Comparison of ENCODE assay signal across 22 mouse cellular contexts in genomic region chr12:55407888-55408287, GRCm38 (mm10). TPM values are rescaled to one million over a fixed set of nuclear protein-coding genes. Genes with fewer than 3 reads are reported as not detected.
DNase-seq lines count a peak whose midpoint lies in the region; ATAC-seq and TF ChIP-seq lines count a peak whose summit lies in the region.
"Had no signal": no experiment of that assay in that cellular context is flagged by ENCODE, and none has a peak within 500 bp of the region (broad histone marks: within the 10 kb centered on the region; RNA-seq: fewer than 3 reads in every experiment).

No protein-coding gene starts in this region.

- H3K27ac ChIP-seq in heart, postnatal 0 days (ENCODE audit: low read depth), result no peak overlapping the region
- no peak overlapping the region for H3K27ac ChIP-seq in testis, adult 2 months (ENCODE audit: control insufficient read depth, insufficient read depth, low read depth, low read length)
- H3K27ac ChIP-seq in stomach, postnatal 0 days (replicated peaks), result no peak overlapping the region
- H3K27ac ChIP-seq: embryonic facial prominence, embryonic 10.5 days; embryonic facial prominence, embryonic 12.5 days; forebrain, embryonic 13.5 days; forebrain, embryonic 15.5 days had no signal

- 24% methylated on average over 5 of the region's 5 CpGs for WGBS in heart, postnatal 0 days
- WGBS in stomach, postnatal 0 days, result 63% methylated on average over 5 of the region's 5 CpGs

- H3K9ac ChIP-seq in heart, postnatal 0 days (replicated peaks; ENCODE audit: low read depth, low read length), result 0 out of 2 replicates have a peak overlapping the region, but pooled peaks have one; percentile 3
- no peak overlapping the region for H3K9ac ChIP-seq in stomach, postnatal 0 days (ENCODE audit: low read length)
- H3K9ac ChIP-seq: embryonic facial prominence, embryonic 12.5 days; forebrain, embryonic 13.5 days; forebrain, embryonic 15.5 days had no signal

- H3K27me3 ChIP-seq in heart, postnatal 0 days (ENCODE audit: control insufficient read depth, insufficient read depth, low read length), result no peaks in the 10 kb centered on the region
- H3K27me3 ChIP-seq in testis, adult 2 months (ENCODE audit: control insufficient read depth, insufficient read depth, low read length), result no peaks in the 10 kb centered on the region
- H3K27me3 ChIP-seq in stomach, postnatal 0 days (ENCODE audit: control insufficient read depth, insufficient read depth, low read length), result no peaks in the 10 kb centered on the region
- H3K27me3 ChIP-seq: embryonic facial prominence, embryonic 12.5 days; forebrain, embryonic 13.5 days; forebrain, embryonic 15.5 days; Patski had no signal

- no peak for DNase-seq in heart, postnatal 0 days (ENCODE audit: low spot score)
- DNase-seq in heart, postnatal 10 days, result no peak
- DNase-seq in testis, postnatal 14 days (ENCODE audit: low spot score), result no peak
- peak; percentile 70 for DNase-seq in 3T3-L1 (ENCODE audit: low read depth, low spot score)
- DNase-seq in stomach, postnatal 0 days (ENCODE audit: low spot score), result no peak
- DNase-seq: adrenal gland, adult 8-10 months; adrenal gland, postnatal 14 days; adrenal gland, postnatal 36 days; cerebellum, adult 11-12 months; cerebellum, adult 2 months; cerebellum, adult 9-10 months; cerebellum, postnatal 10 days; cerebellum, postnatal 25 days had no signal

- H3K4me2 ChIP-seq in heart, postnatal 0 days (ENCODE audit: low read depth, low read length), result no peak overlapping the region
- no peak overlapping the region for H3K4me2 ChIP-seq in stomach, postnatal 0 days (replicated peaks; ENCODE audit: low read depth)
- H3K4me2 ChIP-seq: embryonic facial prominence, embryonic 12.5 days; forebrain, embryonic 13.5 days; forebrain, embryonic 15.5 days had no signal

- H3K36me3 ChIP-seq in heart, postnatal 0 days (replicated peaks; ENCODE audit: control insufficient read depth, insufficient read depth, low read length), result peaks cover 38% of the 10 kb centered on the region
- H3K36me3 ChIP-seq in testis, adult 2 months (ENCODE audit: control insufficient read depth, insufficient read depth, low read length), result no peaks in the 10 kb centered on the region; the same call in 1 of the 2 replicates
- peaks cover 8% of the 10 kb centered on the region; the same call in 1 of the 2 replicates for H3K36me3 ChIP-seq in stomach, postnatal 0 days (ENCODE audit: control insufficient read depth, insufficient read depth, low read length)

- no peak for TF ChIP-seq POLR2A in testis, adult 2 months (IDR thresholded peaks at IDR 0.05; ENCODE audit: control insufficient read depth, low read depth, low read length)

- no peak for ATAC-seq in heart, postnatal 0 days (ENCODE audit: insufficient read depth, low read depth)
- peak; percentile 49; the same call in 1 of the 2 replicates for ATAC-seq in stomach, postnatal 0 days (ENCODE audit: low FRiP score, low TSS enrichment)
- no peak for ATAC-seq in granulocyte monocyte progenitor cell, adult 5-6 weeks (replicated peaks; ENCODE audit: poor library complexity, severe bottlenecking)
- ATAC-seq: activated CD4-positive, CD25-positive, alpha-beta regulatory T cell, adult 4 months; forebrain, embryonic 13.5 days; forebrain, embryonic 15.5 days; Patski had no signal

- H3K9me3 ChIP-seq in heart, postnatal 0 days (replicated peaks; ENCODE audit: control insufficient read depth, low read length), result no peaks in the 10 kb centered on the region
- no peaks in the 10 kb centered on the region for H3K9me3 ChIP-seq in stomach, postnatal 0 days (ENCODE audit: control insufficient read depth, low read length)
- H3K9me3 ChIP-seq: embryonic facial prominence, embryonic 10.5 days; embryonic facial prominence, embryonic 12.5 days; forebrain, embryonic 13.5 days; forebrain, embryonic 15.5 days; G1E had no signal

- H3K4me3 ChIP-seq in heart, postnatal 0 days (ENCODE audit: low read depth, low read length), result no peak overlapping the region
- H3K4me3 ChIP-seq in testis, adult 2 months (ENCODE audit: control insufficient read depth, low read depth, low read length), result peak overlapping the region; percentile 41; the same call in 1 of the 2 replicates
- H3K4me3 ChIP-seq in stomach, postnatal 0 days (ENCODE audit: low read depth, low read length), result no peak overlapping the region
- H3K4me3 ChIP-seq: embryonic facial prominence, embryonic 10.5 days; embryonic facial prominence, embryonic 12.5 days; forebrain, embryonic 13.5 days; forebrain, embryonic 15.5 days had no signal

- intact Hi-C loops in heart, postnatal 10 days (cut with DNase I), result no loop called here

- no peak for TF ChIP-seq CTCF in heart, postnatal 0 days (IDR thresholded peaks at IDR 0.05; ENCODE audit: low read depth)
- no peak for TF ChIP-seq CTCF in testis, adult 2 months (IDR thresholded peaks at IDR 0.05; ENCODE audit: control insufficient read depth, insufficient read depth, insufficient replicate concordance, low read depth, low read length)
- TF ChIP-seq CTCF in stomach, postnatal 0 days (IDR thresholded peaks at IDR 0.05; ENCODE audit: low read depth), result no peak

- no peak for TF ChIP-seq EP300 in heart, postnatal 0 days (IDR thresholded peaks at IDR 0.05; ENCODE audit: low read depth)
- no peak for TF ChIP-seq EP300 in stomach, postnatal 0 days (optimal IDR thresholded peaks at IDR 0.05)

- H3K4me1 ChIP-seq in heart, postnatal 0 days (ENCODE audit: control insufficient read depth, insufficient read depth), result no peaks in the 10 kb centered on the region
- H3K4me1 ChIP-seq in testis, adult 2 months (ENCODE audit: control insufficient read depth, insufficient read depth, low read length), result no peaks in the 10 kb centered on the region
- H3K4me1 ChIP-seq in stomach, postnatal 0 days (replicated peaks; ENCODE audit: control insufficient read depth, insufficient read depth), result no peaks in the 10 kb centered on the region
- H3K4me1 ChIP-seq: embryonic facial prominence, embryonic 10.5 days; embryonic facial prominence, embryonic 12.5 days; forebrain, embryonic 13.5 days; forebrain, embryonic 15.5 days had no signal

RNA-seq across cellular contexts. Expression of gene Psma6, which starts 23.9 kb away (rescaled TPM):
- total RNA-seq in heart, postnatal 0 days (2014; rRNA removed; ENCODE audit: low replicate concordance), result 75.8 and 110 TPM in 2 replicates
- polyA plus RNA-seq in heart, postnatal 0 days (2015; fragmentation: Nextera tagmentation; extraction: Ambion mirVana), result 383 TPM in 2 replicates
- total RNA-seq in heart, postnatal 10 days (2021), result 100 to 1,000 TPM; 196 to 197 TPM
- 448 and 538 TPM in 2 replicates for polyA plus RNA-seq in testis, adult 2 months (2012; rRNA removed)
- polyA plus RNA-seq in stomach, postnatal 0 days (2015; fragmentation: Nextera tagmentation; extraction: Ambion mirVana), result 357 and 358 TPM in 2 replicates
- total RNA-seq in granulocyte monocyte progenitor cell, adult 5-6 weeks (2014; fragmentation: Nextera tagmentation), result 302 and 383 TPM in 2 replicates
- 365 and 381 TPM in 2 replicates for total RNA-seq in granulocyte monocyte progenitor cell, adult 5-6 weeks (2017)
